Mouse (Mus musculus): ENCODE data around the gene Olfr223. TPM values are rescaled to one million over a fixed set of nuclear protein-coding genes. Genes with fewer than 3 reads are reported as not detected.

The Olfr223 gene
- polyA plus RNA-seq, 1 experiment from 2014 or later: not detected

GRCm38 (mm10) chr11:59575726-59576125 is 17.4 kb downstream of the Olfr223 start:
- Histone ChIP-seq H3K4me3 (ENCODE audit: low read depth, low read length) (no peak overlapping the region), H3K27ac (ENCODE audit: low read length) (no peak overlapping the region), H3K9ac (replicated peaks; ENCODE audit: low read depth, low read length) (no peak overlapping the region), H3K4me1 (ENCODE audit: control insufficient read depth, insufficient read depth, low read length) (no peaks in the 10 kb centered on the region), H3K36me3 (ENCODE audit: control insufficient read depth, insufficient read depth, low read length) (no peaks in the 10 kb centered on the region), H3K27me3 (ENCODE audit: control insufficient read depth, insufficient read depth, low read length) (peaks cover 6% of the 10 kb centered on the region; the same call in 1 of the 2 replicates), H3K9me3 (ENCODE audit: control insufficient read depth, low read depth, low read length) (no peaks in the 10 kb centered on the region), H3K4me2 (replicated peaks; ENCODE audit: low read depth, low read length) (no peak overlapping the region)
- 51% methylated on average over 9 of the region's 9 CpGs for WGBS
- ATAC-seq (ENCODE audit: insufficient number of reproducible peaks, insufficient read depth, low FRiP score, low read depth): no peak

DNA sequence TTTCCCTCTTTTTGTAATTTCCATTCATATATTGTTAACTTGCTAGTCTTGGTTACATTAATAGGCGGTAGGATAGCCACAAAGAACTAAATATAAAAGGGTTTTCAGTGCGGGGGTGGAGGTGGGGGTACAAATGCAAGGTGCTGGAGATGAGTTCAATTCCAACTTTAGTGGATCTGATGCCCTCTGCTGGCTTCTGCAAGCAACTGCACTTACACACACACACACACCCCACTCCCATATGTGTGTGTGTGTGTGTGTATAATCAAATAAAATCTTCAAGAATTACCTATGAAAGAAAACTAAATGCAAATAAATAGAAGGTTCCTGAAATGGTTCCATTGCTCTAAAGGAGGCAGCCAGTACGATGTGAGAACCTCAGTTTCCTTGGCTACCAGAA is 23.8 kb downstream of the Olfr223 start:
- H3K27me3 ChIP-seq (ENCODE audit: control insufficient read depth, insufficient read depth, low read length): 0 out of 2 replicates have a peak, but pooled peaks cover 3% of the 10 kb centered on the region
- H3K9ac ChIP-seq (replicated peaks; ENCODE audit: low read depth, low read length): no peak overlapping the region
- no peak for ATAC-seq (ENCODE audit: insufficient number of reproducible peaks, insufficient read depth, low FRiP score, low read depth)
- no peak overlapping the region for H3K27ac ChIP-seq (ENCODE audit: low read length)
- no peaks in the 10 kb centered on the region for H3K36me3 ChIP-seq (ENCODE audit: control insufficient read depth, insufficient read depth, low read length)
- H3K4me2 ChIP-seq (replicated peaks; ENCODE audit: low read depth, low read length): no peak overlapping the region
- 60% methylated on average over 3 of the region's 3 CpGs for WGBS
- H3K9me3 ChIP-seq (ENCODE audit: control insufficient read depth, low read depth, low read length): no peaks in the 10 kb centered on the region
- no peak overlapping the region for H3K4me3 ChIP-seq (ENCODE audit: low read depth, low read length)
- no peaks in the 10 kb centered on the region for H3K4me1 ChIP-seq (ENCODE audit: control insufficient read depth, insufficient read depth, low read length)

DNA sequence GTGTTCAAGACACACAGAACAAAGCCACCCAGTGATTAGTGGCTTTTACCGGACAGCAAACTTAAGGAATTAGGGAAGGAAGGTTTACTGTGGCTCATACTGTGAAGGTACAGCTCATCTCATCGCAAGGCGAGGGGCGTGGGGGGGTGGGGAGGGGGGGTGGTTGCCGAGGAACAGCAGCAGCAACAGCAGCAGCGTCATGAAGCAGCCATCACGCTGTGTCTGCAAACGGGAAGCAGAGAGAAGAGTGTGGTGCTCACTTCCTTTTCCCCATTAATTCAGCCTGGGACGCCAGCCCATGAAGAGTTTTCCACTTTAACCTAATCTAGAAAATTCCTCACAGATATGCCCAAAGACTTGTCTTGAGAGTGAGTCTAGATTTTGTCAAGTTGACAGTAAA is 30.3 kb downstream of the Olfr223 start:
- Histone ChIP-seq H3K4me1 (ENCODE audit: control insufficient read depth, insufficient read depth, low read length) (no peaks in the 10 kb centered on the region), H3K36me3 (ENCODE audit: control insufficient read depth, insufficient read depth, low read length) (no peaks in the 10 kb centered on the region), H3K27ac (ENCODE audit: low read length) (no peak overlapping the region), H3K9me3 (ENCODE audit: control insufficient read depth, low read depth, low read length) (no peaks in the 10 kb centered on the region), H3K9ac (replicated peaks; ENCODE audit: low read depth, low read length) (no peak overlapping the region), H3K4me3 (ENCODE audit: low read depth, low read length) (no peak overlapping the region), H3K4me2 (replicated peaks; ENCODE audit: low read depth, low read length) (no peak overlapping the region), H3K27me3 (ENCODE audit: control insufficient read depth, insufficient read depth, low read length) (no peaks in the 10 kb centered on the region)
- ATAC-seq (ENCODE audit: insufficient number of reproducible peaks, insufficient read depth, low FRiP score, low read depth): no peak
- WGBS: 66% methylated on average over 9 of the region's 9 CpGs

DNA sequence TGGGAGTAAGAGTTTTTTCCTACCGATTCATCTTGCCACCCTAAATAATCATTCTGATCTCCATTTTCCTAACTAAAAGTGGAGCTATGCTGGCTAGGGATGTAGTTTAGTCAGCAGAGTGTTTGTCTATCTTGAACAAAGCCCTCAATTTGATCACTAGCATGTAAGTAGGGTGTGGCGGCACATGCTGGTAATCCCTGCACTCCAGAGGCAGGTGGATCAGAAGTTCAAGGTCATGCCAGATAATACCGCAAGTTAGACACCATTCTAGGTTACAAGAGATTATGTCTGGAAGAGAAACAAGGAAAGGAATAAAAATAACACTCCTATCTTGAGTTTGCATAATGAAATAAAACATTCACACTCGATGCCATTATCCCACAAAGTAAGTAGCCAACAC is 30.8 kb downstream of the Olfr223 start:
- 92% methylated on average over 4 of the region's 4 CpGs for WGBS
- ATAC-seq (ENCODE audit: insufficient number of reproducible peaks, insufficient read depth, low FRiP score, low read depth): no peak
- no peak overlapping the region for H3K9ac ChIP-seq (replicated peaks; ENCODE audit: low read depth, low read length)

GRCm38 (mm10) chr11:59560906-59561305 is 32.2 kb downstream of the Olfr223 start:
- H3K9ac ChIP-seq (replicated peaks; ENCODE audit: low read depth, low read length): no peak overlapping the region
- no peaks in the 10 kb centered on the region for H3K9me3 ChIP-seq (ENCODE audit: control insufficient read depth, low read depth, low read length)
- no peaks in the 10 kb centered on the region for H3K36me3 ChIP-seq (ENCODE audit: control insufficient read depth, insufficient read depth, low read length)
- ATAC-seq (ENCODE audit: insufficient number of reproducible peaks, insufficient read depth, low FRiP score, low read depth): no peak
- 69% methylated on average over 3 of the region's 3 CpGs for WGBS
- H3K4me2 ChIP-seq (replicated peaks; ENCODE audit: low read depth, low read length): no peak overlapping the region
- H3K27me3 ChIP-seq (ENCODE audit: control insufficient read depth, insufficient read depth, low read length): no peaks in the 10 kb centered on the region
- H3K27ac ChIP-seq (ENCODE audit: low read length): no peak overlapping the region
- H3K4me3 ChIP-seq (ENCODE audit: low read depth, low read length): no peak overlapping the region
- H3K4me1 ChIP-seq (ENCODE audit: control insufficient read depth, insufficient read depth, low read length): no peaks in the 10 kb centered on the region

More for the DNA sequence above, 30.8 kb downstream of the Olfr223 start:
- H3K4me2 ChIP-seq (replicated peaks; ENCODE audit: low read depth, low read length): no peak overlapping the region
- H3K27me3 ChIP-seq (ENCODE audit: control insufficient read depth, insufficient read depth, low read length): no peaks in the 10 kb centered on the region
- H3K27ac ChIP-seq (ENCODE audit: low read length): no peak overlapping the region
- H3K36me3 ChIP-seq (ENCODE audit: control insufficient read depth, insufficient read depth, low read length): no peaks in the 10 kb centered on the region
- H3K9me3 ChIP-seq (ENCODE audit: control insufficient read depth, low read depth, low read length): no peaks in the 10 kb centered on the region
- no peak overlapping the region for H3K4me3 ChIP-seq (ENCODE audit: low read depth, low read length)
- H3K4me1 ChIP-seq (ENCODE audit: control insufficient read depth, insufficient read depth, low read length): no peaks in the 10 kb centered on the region

DNA sequence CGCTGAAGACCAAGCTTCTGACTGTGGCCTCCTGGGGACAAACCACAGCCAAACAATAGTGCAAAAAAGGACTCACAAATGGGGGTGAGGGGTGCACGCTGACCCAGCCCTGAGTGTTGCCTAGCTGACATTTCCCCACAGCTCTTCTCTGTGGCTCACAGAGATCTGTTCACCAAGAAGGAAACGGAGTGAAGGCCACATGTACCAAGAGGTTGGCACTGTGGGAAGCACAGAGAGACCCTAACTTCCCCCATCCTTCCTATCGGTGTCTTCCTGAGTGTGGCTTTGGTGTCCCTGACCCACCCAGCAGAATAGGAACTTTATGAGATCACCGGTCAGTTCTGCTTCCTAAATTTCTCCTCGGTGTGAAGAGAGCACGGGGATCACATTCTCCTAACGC is 38.6 kb downstream of the Olfr223 start:
- WGBS: 82% methylated on average over 8 of the region's 8 CpGs
- Histone ChIP-seq H3K27me3 (ENCODE audit: control insufficient read depth, insufficient read depth, low read length) (no peaks in the 10 kb centered on the region), H3K9ac (replicated peaks; ENCODE audit: low read depth, low read length) (no peak overlapping the region), H3K4me3 (ENCODE audit: low read depth, low read length) (no peak overlapping the region), H3K4me1 (ENCODE audit: control insufficient read depth, insufficient read depth, low read length) (no peaks in the 10 kb centered on the region), H3K4me2 (replicated peaks; ENCODE audit: low read depth, low read length) (no peak overlapping the region), H3K36me3 (ENCODE audit: control insufficient read depth, insufficient read depth, low read length) (no peaks in the 10 kb centered on the region), H3K27ac (ENCODE audit: low read length) (no peak overlapping the region), H3K9me3 (ENCODE audit: control insufficient read depth, low read depth, low read length) (no peaks in the 10 kb centered on the region)
- no peak for ATAC-seq (ENCODE audit: insufficient number of reproducible peaks, insufficient read depth, low FRiP score, low read depth)

DNA sequence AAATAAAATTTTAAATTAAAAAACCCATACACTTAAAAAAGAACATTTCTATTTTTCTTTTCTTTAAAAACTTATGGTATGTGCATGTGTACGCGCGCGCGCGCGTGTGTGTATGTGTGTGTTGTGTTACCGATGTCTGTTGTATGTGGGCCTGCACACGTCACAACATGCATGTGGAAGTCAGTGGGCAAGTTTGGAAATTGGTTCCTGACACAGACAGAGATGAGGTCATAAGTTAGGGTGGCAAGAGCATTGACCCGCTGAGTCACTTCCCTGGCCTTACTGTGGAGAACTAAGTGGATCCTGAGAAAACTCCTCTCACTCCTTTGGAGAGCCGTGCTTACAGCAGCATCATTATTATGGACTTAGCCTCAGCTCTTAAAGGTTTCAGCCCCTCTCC is 39.0 kb downstream of the Olfr223 start:
- no peak overlapping the region for H3K27ac ChIP-seq (ENCODE audit: low read length)
- H3K4me1 ChIP-seq (ENCODE audit: control insufficient read depth, insufficient read depth, low read length): no peaks in the 10 kb centered on the region
- no peak overlapping the region for H3K4me2 ChIP-seq (replicated peaks; ENCODE audit: low read depth, low read length)
- no peak overlapping the region for H3K4me3 ChIP-seq (ENCODE audit: low read depth, low read length)
- H3K27me3 ChIP-seq (ENCODE audit: control insufficient read depth, insufficient read depth, low read length): no peaks in the 10 kb centered on the region
- H3K9ac ChIP-seq (replicated peaks; ENCODE audit: low read depth, low read length): no peak overlapping the region
- WGBS: 96% methylated on average over 11 of the region's 11 CpGs
- H3K9me3 ChIP-seq (ENCODE audit: control insufficient read depth, low read depth, low read length): no peaks in the 10 kb centered on the region
- ATAC-seq (ENCODE audit: insufficient number of reproducible peaks, insufficient read depth, low FRiP score, low read depth): no peak
- H3K36me3 ChIP-seq (ENCODE audit: control insufficient read depth, insufficient read depth, low read length): no peaks in the 10 kb centered on the region

DNA sequence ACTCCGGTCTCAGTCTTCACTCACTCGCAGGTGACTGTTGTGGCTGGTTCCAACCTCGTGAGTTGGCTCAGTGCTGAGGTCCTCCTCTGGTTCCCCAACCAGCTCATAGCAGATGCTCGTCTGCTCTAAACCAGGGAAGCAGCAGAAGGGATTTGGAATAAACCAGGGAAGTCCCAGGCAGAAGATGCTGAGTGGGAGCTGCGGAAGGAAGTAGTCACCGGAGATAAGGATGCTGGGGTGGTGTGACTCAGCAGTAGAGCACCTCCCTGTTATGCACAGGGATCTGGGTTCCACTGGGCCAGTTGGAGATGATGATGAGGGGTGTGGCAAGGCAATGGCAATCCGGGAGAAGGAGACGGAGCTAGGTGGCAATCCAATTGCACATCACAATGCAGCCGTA is 49.1 kb downstream of the Olfr223 start:
- no peak overlapping the region for H3K9ac ChIP-seq (replicated peaks; ENCODE audit: low read depth, low read length)
- H3K4me1 ChIP-seq (ENCODE audit: control insufficient read depth, insufficient read depth, low read length): no peaks in the 10 kb centered on the region
- no peaks in the 10 kb centered on the region for H3K36me3 ChIP-seq (ENCODE audit: control insufficient read depth, insufficient read depth, low read length)
- no peak overlapping the region for H3K27ac ChIP-seq (ENCODE audit: low read length)
- ATAC-seq (ENCODE audit: insufficient number of reproducible peaks, insufficient read depth, low FRiP score, low read depth): no peak
- 85% methylated on average over 9 of the region's 9 CpGs for WGBS
- no peak overlapping the region for H3K4me3 ChIP-seq (ENCODE audit: low read depth, low read length)
- no peak overlapping the region for H3K4me2 ChIP-seq (replicated peaks; ENCODE audit: low read depth, low read length)
- H3K27me3 ChIP-seq (ENCODE audit: control insufficient read depth, insufficient read depth, low read length): no peaks in the 10 kb centered on the region
- H3K9me3 ChIP-seq (ENCODE audit: control insufficient read depth, low read depth, low read length): no peaks in the 10 kb centered on the region

DNA sequence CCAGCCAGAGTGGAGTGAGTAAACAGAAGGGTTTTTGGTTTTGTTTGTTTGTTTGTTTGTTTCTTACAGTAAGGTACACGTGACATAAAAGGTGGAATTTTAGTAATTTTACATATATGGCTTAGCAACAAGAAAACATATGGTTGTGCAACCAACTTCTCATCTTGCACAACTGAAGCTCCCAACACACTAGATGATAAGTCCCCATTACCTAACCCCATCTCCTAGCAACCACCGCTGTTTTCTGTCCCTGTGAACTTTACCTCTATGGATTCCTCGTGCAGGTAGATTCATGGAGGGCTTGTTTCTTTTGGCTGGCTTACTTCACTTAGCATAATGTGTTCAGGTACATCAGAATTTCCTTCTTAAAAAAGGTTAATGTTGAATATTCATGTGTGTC is 49.7 kb downstream of the Olfr223 start:
- Histone ChIP-seq H3K9me3 (ENCODE audit: control insufficient read depth, low read depth, low read length) (no peaks in the 10 kb centered on the region), H3K9ac (replicated peaks; ENCODE audit: low read depth, low read length) (no peak overlapping the region), H3K27ac (ENCODE audit: low read length) (no peak overlapping the region), H3K36me3 (ENCODE audit: control insufficient read depth, insufficient read depth, low read length) (no peaks in the 10 kb centered on the region), H3K4me2 (replicated peaks; ENCODE audit: low read depth, low read length) (no peak overlapping the region), H3K27me3 (ENCODE audit: control insufficient read depth, insufficient read depth, low read length) (no peaks in the 10 kb centered on the region), H3K4me1 (ENCODE audit: control insufficient read depth, insufficient read depth, low read length) (0 out of 2 replicates have a peak, but pooled peaks cover 3% of the 10 kb centered on the region), H3K4me3 (ENCODE audit: low read depth, low read length) (no peak overlapping the region)
- 66% methylated on average over 3 of the region's 3 CpGs for WGBS
- ATAC-seq (ENCODE audit: insufficient number of reproducible peaks, insufficient read depth, low FRiP score, low read depth): no peak
